Mouse (Mus musculus): ENCODE measurements at regions not wholly inside any gene's neighbourhood (a gene's known extent, or its start where the extent isn't known, plus 50 kb on each side); places are given as distances from the start of the nearest gene placed in this dataset.

- DNase-seq (ENCODE audit: low read depth): no peak
- TF ChIP-seq CTCF (IDR thresholded peaks at IDR 0.05; ENCODE audit: borderline replicate concordance, extremely low read depth, insufficient read depth, insufficient read length) (no peak), POLR2A (IDR thresholded peaks at IDR 0.05; ENCODE audit: borderline replicate concordance, extremely low read depth, insufficient read depth, insufficient read length, poor library complexity, severe bottlenecking) (no peak)
Measured at GRCm38 (mm10) chr13:56948086-56948485, 52.3 kb upstream of the Trpc7 start.

- DNase-seq (ENCODE audit: low read depth): peak; percentile 23
- TF ChIP-seq POLR2A (IDR thresholded peaks at IDR 0.05; ENCODE audit: borderline replicate concordance, extremely low read depth, insufficient read depth, insufficient read length, poor library complexity, severe bottlenecking) (no peak), CTCF (IDR thresholded peaks at IDR 0.05; ENCODE audit: borderline replicate concordance, extremely low read depth, insufficient read depth, insufficient read length) (no peak)
Measured at GRCm38 (mm10) chr13:56947266-56947665, 51.5 kb upstream of the Trpc7 start.
